Mouse (Mus musculus) myocyte (in vitro differentiated cells): ENCODE measurements at regions not wholly inside any gene's neighbourhood (a gene's known extent, or its start where the extent isn't known, plus 50 kb on each side); places are given as distances from the start of the nearest gene placed in this dataset.

Source experiments
- H3K27me3 ChIP-seq: one replicate; pipeline ENCODE4 v1.6.1; 2011; ENCODE audit not compliant: control insufficient read depth, insufficient read depth, insufficient read length
- H3K36me3 ChIP-seq: one replicate; pipeline ENCODE4 v1.6.1; 2011; ENCODE audit not compliant: control insufficient read depth, insufficient read depth
- H3K4me2 ChIP-seq: one replicate; pipeline ENCODE4 v1.6.1; 2011; ENCODE audit warnings: low read depth, control low read depth
- H3K4me3 ChIP-seq: one replicate; pipeline ENCODE4 v1.5.1; 2011; ENCODE audit warnings: mild to moderate bottlenecking, control low read depth, moderate library complexity
- H3K79me2 ChIP-seq: one replicate; pipeline ENCODE4 v1.6.1; 2011; ENCODE audit not compliant: control insufficient read depth, insufficient read depth
- H3ac ChIP-seq: one replicate; pipeline ENCODE4 v1.6.1; 2011; ENCODE audit not compliant: control insufficient read depth, insufficient read length
- CEBPB ChIP-seq: IDR thresholded peaks from 2 replicates; pipeline ENCODE4 v1.6.1; 2011; ENCODE audit warnings: mild to moderate bottlenecking, moderate library complexity; ENCODE audit not compliant: poor library complexity, insufficient read depth, severe bottlenecking
- E2F4 ChIP-seq: IDR thresholded peaks from one replicate; pipeline ENCODE4 v1.6.1; 2011; ENCODE audit warnings: mild to moderate bottlenecking, control low read depth, moderate library complexity; ENCODE audit not compliant: insufficient read depth
- MAX ChIP-seq: IDR thresholded peaks from one replicate; pipeline ENCODE4 v1.6.1; 2011; ENCODE audit warnings: low read depth, mild to moderate bottlenecking, control low read depth
- MYOD1 ChIP-seq, 3 experiments: IDR thresholded peaks; one replicate each; pipeline ENCODE4 v1.6.1; 2011; ENCODE audit warnings: control low read depth in 2 of 3, low read depth in 2 of 3, mild to moderate bottlenecking in 2 of 3, moderate library complexity in 1 of 3; ENCODE audit not compliant: insufficient read length in 2 of 3, control insufficient read depth in 1 of 3
- MYOG ChIP-seq, 3 experiments: IDR thresholded peaks; one replicate each; pipeline ENCODE4 v1.6.1; 2011; ENCODE audit warnings: control low read depth in 2 of 3, low read depth in 2 of 3, mild to moderate bottlenecking in 2 of 3; ENCODE audit not compliant: insufficient read length in 2 of 3, control insufficient read depth in 1 of 3, insufficient read depth in 1 of 3
- POLR2A ChIP-seq: IDR thresholded peaks from one replicate; pipeline ENCODE4 v1.6.1; 2011; ENCODE audit warnings: low read depth, mild to moderate bottlenecking, control low read depth, moderate library complexity; ENCODE audit not compliant: insufficient read length
- POLR2AphosphoS2 ChIP-seq: IDR thresholded peaks from one replicate; pipeline ENCODE4 v1.6.1; 2011; ENCODE audit warnings: low read depth, control low read depth; ENCODE audit not compliant: insufficient read length
- REST ChIP-seq: IDR thresholded peaks from one replicate; pipeline ENCODE4 v1.6.1; 2011; ENCODE audit warnings: mild to moderate bottlenecking, control low read depth, moderate library complexity; ENCODE audit not compliant: insufficient read depth, insufficient read length
- SRF ChIP-seq: IDR thresholded peaks from one replicate; pipeline ENCODE4 v1.6.1; 2011; ENCODE audit warnings: low read depth; ENCODE audit not compliant: control insufficient read depth, insufficient read length
- TCF12 ChIP-seq: IDR thresholded peaks from one replicate; pipeline ENCODE4 v1.6.1; 2011; ENCODE audit warnings: mild to moderate bottlenecking, control low read depth; ENCODE audit not compliant: poor library complexity, insufficient read depth, severe bottlenecking
- TCF3 ChIP-seq: IDR thresholded peaks from one replicate; pipeline ENCODE4 v1.6.1; 2011; ENCODE audit warnings: low read depth, control low read depth; ENCODE audit not compliant: insufficient read length
- USF1 ChIP-seq: IDR thresholded peaks from one replicate; pipeline ENCODE4 v1.6.1; 2011; ENCODE audit warnings: low read depth, mild to moderate bottlenecking, control low read depth, moderate library complexity

DNA sequence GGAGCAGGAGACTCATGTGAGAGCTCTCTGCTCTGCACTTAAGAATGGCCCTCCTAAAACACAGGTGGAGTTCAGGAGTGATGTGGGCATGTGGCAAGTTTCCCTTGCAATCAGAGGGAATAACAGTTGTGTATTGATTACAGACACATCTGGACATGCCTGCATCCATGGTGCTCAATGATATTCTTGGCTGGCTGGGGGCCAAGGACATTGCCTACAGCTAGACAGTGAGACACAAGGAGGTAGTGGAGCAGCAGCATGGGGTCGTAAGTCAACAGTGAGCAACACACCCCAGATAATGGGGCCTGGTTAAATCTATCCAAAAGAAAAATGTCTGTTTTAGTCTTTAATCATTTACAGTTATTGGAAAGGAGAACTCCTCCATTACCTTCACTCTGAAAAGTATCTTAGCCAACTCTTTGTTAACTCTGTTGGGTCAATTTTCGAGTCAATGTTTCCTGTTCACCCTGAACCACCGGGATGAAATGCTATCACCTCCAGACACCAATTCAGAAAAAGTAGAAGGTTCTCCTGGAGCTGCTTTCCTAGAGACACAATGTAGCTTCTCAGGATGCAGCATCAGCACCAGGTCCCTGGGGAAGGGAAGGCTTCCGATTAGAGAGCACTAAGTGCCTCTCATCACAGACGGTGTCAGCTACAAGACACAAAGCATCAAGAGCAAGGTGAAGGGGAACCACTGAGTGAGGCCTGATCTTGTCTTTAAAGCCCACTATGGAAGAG is 61.1 kb upstream of the Gm11983 start:
- no peaks in the 10 kb centered on the region for H3K36me3 ChIP-seq
- H3ac ChIP-seq = no peak overlapping the region
- TF ChIP-seq MYOD1 (IDR thresholded peaks at IDR 0.05; ENCODE audit: control insufficient read depth in 1 of 3, insufficient read length in 2 of 3, low read depth in 2 of 3) (no peak), MAX (no peak)
- no peak overlapping the region for H3K4me2 ChIP-seq
- H3K4me3 ChIP-seq = no peak overlapping the region
- no peaks in the 10 kb centered on the region for H3K27me3 ChIP-seq
- no peaks in the 10 kb centered on the region for H3K79me2 ChIP-seq

DNA sequence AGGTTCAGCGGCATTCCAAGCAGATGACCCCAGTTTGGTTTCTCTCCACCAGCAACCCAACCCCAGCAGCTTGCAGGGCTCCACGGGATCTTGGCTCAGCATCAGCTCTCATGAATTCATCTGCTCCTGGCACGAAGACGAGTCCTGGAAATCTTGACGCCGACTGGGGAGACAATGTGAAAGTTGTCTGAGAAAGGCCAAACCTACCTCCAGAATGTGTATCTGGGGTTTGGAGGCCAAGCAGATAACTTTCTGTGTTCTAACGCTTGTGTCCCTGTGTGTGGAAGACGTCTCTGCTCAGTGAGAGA is 58.3 kb upstream of the Gm11983 start:
- TF ChIP-seq REST (no peak), MYOG (IDR thresholded peaks at IDR 0.05; ENCODE audit: control insufficient read depth in 1 of 3, insufficient read depth in 1 of 3, insufficient read length in 2 of 3, low read depth in 2 of 3) (no peak), E2F4 (no peak)
- H3K4me3 ChIP-seq = no peak overlapping the region
- H3ac ChIP-seq = no peak overlapping the region
- H3K79me2 ChIP-seq = no peaks in the 10 kb centered on the region
- H3K4me2 ChIP-seq = no peak overlapping the region
- H3K27me3 ChIP-seq = no peaks in the 10 kb centered on the region
- no peaks in the 10 kb centered on the region for H3K36me3 ChIP-seq

DNA sequence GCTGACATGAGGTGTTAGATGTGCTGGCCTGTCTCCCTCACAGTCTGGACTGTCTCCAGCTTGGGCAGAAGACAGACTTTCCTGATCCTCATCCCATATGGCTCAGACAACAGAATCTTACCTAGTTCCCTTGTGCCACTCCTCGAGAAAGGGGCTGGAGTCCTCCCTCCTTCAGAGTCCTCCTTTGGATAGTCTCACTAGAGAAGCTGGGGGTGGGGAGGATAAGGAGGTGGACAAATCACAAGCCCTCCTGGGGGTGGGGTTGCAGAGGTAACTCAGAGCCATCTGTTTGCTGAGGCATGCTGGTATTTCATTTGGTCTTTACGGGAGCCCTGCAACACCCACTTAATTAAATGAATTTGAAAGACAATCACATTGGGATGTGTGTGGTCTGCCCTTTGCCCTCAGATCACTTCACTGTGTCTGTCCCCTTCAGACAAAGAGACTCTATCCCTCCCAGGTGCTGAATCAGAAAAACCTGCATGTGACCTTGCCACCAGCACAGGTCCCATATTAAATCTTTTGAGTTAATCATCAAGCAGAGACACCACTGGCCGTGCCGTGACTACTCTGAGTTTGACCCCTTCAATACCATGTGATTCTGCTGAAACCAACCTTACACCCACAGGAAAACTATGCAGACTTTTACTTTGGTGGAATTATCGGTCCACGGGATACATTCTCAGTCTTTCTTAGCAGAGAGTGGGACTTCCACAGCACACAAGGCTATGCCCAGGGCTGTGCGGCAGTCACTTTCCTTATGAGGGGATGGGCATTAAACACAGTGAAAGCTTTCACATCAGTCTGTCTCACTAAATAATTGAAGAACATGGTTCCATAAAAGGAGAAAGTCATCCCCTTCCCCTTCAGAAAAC is 57.7 kb upstream of the Gm11983 start:
- TF ChIP-seq USF1 (no peak), SRF (no peak), MYOG (IDR thresholded peaks at IDR 0.05; ENCODE audit: control insufficient read depth in 1 of 3, insufficient read depth in 1 of 3, insufficient read length in 2 of 3, low read depth in 2 of 3) (no peak), E2F4 (no peak), MYOD1 (IDR thresholded peaks at IDR 0.05; ENCODE audit: control insufficient read depth in 1 of 3, insufficient read length in 2 of 3, low read depth in 2 of 3) (no peak), POLR2A (no peak), CEBPB (no peak), POLR2AphosphoS2 (no peak), MAX (no peak), TCF12 (no peak), REST (no peak), TCF3 (no peak)
- Histone ChIP-seq H3K4me2 (no peak overlapping the region), H3K79me2 (no peaks in the 10 kb centered on the region), H3K36me3 (no peaks in the 10 kb centered on the region), H3K27me3 (no peaks in the 10 kb centered on the region), H3ac (no peak overlapping the region), H3K4me3 (no peak overlapping the region)

DNA sequence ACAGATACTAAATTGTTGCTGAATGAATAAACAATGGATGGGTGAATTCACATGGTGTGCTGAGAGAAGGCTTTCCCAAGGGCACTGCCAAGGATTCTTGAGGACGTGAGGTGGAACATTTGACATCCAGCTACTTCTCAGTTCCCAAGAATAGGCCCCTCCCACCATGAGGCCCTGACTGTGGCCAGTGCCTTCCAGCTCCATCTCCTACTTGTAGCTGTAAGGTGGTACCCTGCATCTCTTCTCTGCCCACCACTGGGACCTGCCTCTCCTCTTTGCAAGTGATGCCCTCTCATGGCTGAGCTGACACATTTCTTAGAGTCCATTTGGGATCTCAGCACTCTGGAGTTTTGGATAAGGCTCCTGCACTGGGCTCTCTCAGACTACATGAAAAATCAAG is 56.3 kb upstream of the Gm11983 start:
- Histone ChIP-seq H3K36me3 (no peaks in the 10 kb centered on the region), H3ac (no peak overlapping the region), H3K79me2 (no peaks in the 10 kb centered on the region), H3K4me2 (no peak overlapping the region), H3K4me3 (no peak overlapping the region), H3K27me3 (no peaks in the 10 kb centered on the region)
- TF ChIP-seq POLR2AphosphoS2 = no peak
- no peak for TF ChIP-seq SRF
- TF ChIP-seq REST = no peak
- TF ChIP-seq MYOG (IDR thresholded peaks at IDR 0.05; ENCODE audit: control insufficient read depth in 1 of 3, insufficient read depth in 1 of 3, insufficient read length in 2 of 3, low read depth in 2 of 3) = no peak
- TF ChIP-seq USF1 = no peak
- TF ChIP-seq TCF12 = no peak
- TF ChIP-seq E2F4 = no peak
- TF ChIP-seq MYOD1 (IDR thresholded peaks at IDR 0.05; ENCODE audit: control insufficient read depth in 1 of 3, insufficient read length in 2 of 3, low read depth in 2 of 3) = no peak
- TF ChIP-seq TCF3 = no peak
- TF ChIP-seq CEBPB = no peak
- no peak for TF ChIP-seq POLR2A
- no peak for TF ChIP-seq MAX

DNA sequence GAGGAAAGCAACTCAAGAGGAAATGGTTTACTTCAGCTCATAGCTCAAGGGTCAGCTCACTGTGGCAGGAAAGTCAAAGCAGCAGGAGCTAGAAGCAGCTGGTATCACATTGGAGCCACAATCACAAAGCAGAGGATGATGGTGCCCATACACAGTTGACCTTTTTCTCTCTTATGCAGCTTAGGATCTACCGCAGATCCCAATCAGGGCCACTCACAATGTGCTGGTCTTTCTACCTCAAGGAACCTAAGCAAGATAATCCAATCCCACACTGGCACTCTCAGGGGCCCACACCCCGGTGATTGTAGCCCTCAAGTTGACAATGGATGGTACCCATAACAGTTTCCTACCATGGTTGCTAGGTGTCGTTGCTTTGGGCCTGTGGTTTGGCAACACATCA is 55.6 kb upstream of the Gm11983 start:
- no peak overlapping the region for H3K4me3 ChIP-seq
- no peak overlapping the region for H3ac ChIP-seq
- H3K79me2 ChIP-seq = no peaks in the 10 kb centered on the region
- no peaks in the 10 kb centered on the region for H3K27me3 ChIP-seq
- no peak overlapping the region for H3K4me2 ChIP-seq
- no peaks in the 10 kb centered on the region for H3K36me3 ChIP-seq
- no peak for TF ChIP-seq MYOD1 (IDR thresholded peaks at IDR 0.05; ENCODE audit: control insufficient read depth in 1 of 3, insufficient read length in 2 of 3, low read depth in 2 of 3)
- no peak for TF ChIP-seq USF1
- no peak for TF ChIP-seq CEBPB
- TF ChIP-seq MAX = no peak
- no peak for TF ChIP-seq MYOG (IDR thresholded peaks at IDR 0.05; ENCODE audit: control insufficient read depth in 1 of 3, insufficient read depth in 1 of 3, insufficient read length in 2 of 3, low read depth in 2 of 3)
- TF ChIP-seq TCF12 = no peak
- no peak for TF ChIP-seq E2F4
- TF ChIP-seq REST = no peak
- TF ChIP-seq TCF3 = no peak
- no peak for TF ChIP-seq SRF
- TF ChIP-seq POLR2A = no peak
- TF ChIP-seq POLR2AphosphoS2 = no peak
